Mouse (Mus musculus): Measurements from ENCODE around the gene Bmp7. TPM values are rescaled to one million over a fixed set of nuclear protein-coding genes. Genes with fewer than 3 reads are reported as not detected.

The Bmp7 gene
- polyA plus RNA-seq, 2 experiments from 2014 or later = 11.6 to 18.9 TPM

DNA sequence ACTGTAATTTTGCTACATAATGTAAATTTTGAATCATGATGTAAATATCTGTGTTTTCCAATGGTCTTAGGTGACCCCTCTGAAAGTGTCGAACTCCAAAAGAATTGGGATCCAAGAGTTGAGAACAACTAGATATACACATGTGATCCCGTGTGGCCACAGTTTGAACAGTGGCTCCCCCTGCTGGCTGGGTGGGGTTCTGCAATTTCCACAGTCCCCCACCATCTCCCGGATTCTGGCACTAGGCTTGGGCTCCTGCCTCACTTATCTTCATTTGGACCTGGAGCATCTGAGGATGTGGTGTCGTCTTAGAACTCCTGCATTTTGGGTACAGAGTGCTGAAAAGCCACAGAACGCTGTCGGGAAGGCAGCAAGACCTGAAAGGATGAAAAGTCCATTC, 91.9 kb downstream of the Bmp7 start:
- ATAC-seq = no peak

DNA sequence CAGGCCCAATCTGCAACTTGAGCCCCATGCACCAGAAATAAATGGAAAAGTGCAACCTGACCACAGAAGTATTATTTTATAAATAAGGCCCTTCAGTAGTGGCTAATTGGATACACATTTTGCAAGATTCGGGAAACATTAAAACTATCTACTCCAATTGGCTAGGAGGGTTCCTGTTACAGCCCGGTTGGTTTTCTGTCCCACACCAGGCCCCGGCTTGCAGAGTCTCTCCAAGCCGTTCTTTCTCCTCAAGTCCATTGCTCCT, 93.9 kb downstream of the Bmp7 start:
- ATAC-seq = no peak

DNA sequence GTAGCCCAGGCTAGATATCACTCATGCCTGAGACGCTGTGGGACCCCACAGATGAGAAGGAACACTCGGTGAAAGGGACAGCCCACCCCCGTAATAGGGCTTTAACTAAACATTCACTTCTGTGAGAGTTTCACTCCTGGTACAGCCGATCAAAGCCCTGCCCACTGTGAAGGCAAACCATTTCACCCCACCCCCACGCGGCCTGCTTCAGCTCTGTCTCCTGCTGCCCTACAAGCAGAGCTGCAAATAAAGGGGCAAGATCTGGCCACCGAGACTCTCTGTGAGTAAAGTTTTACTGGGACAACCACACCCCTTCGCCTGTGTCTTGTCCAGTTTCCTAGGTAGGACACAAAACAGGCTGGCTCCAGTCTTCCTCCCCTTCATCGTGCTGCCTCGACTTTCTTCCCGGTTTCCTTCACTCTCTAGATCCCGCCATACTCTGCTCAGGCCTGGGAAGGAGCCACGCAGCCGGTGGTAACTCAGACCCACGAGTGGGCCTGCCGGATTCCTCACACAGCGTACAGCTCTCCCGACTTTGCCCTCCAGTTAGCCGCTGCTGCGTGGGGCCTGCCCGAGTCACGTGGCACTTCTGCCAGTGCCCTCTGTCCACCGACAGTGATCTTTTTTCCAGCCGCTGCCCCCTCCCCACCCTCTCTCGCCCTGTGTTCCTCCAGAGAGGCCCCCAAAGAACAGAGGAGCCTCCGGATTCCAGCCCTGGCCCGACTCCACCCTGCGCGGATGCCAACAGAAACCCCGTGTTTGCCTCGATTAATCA, 94.4 kb downstream of the Bmp7 start:
- no peak for ATAC-seq

DNA sequence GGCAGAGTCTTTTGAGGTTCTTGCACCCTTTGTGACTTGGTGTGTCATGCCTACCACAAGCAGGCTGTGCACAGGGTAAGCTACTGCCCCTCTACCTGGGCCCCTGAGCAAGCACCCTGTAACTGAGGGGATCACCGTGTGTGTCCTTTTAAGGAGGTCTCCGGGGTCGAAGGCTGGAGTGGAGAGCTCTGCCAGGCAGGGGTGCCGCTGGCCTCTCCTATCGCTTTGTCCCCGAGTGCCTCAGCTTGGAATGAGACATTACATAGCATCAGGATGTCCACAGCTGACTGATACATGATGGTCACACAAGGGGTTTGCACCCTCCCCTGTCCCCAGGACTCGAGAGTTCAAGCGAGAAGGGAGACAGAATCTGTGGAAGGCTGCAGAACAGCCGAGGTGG, 96.2 kb downstream of the Bmp7 start:
- no peak for ATAC-seq

DNA sequence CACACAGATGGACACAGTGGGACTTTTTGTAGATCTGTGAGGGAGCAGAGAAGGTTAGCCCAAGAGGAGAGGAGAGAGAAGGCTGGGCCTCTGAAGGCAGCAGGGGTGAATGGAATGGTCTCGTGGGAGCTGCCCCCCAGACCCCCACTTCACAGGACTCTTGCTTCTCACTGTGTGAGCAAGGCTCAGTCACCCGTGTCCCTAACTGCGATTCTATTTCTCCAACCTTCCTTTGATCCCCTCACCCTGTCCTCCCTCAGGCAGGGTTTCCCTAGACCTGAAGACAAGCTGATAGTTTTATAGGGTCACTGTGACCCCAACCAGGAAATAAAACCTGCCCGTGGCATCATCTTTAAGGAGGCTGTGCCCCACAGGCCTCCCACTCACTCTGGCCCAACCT, 97.8 kb downstream of the Bmp7 start:
- ATAC-seq = no peak

DNA sequence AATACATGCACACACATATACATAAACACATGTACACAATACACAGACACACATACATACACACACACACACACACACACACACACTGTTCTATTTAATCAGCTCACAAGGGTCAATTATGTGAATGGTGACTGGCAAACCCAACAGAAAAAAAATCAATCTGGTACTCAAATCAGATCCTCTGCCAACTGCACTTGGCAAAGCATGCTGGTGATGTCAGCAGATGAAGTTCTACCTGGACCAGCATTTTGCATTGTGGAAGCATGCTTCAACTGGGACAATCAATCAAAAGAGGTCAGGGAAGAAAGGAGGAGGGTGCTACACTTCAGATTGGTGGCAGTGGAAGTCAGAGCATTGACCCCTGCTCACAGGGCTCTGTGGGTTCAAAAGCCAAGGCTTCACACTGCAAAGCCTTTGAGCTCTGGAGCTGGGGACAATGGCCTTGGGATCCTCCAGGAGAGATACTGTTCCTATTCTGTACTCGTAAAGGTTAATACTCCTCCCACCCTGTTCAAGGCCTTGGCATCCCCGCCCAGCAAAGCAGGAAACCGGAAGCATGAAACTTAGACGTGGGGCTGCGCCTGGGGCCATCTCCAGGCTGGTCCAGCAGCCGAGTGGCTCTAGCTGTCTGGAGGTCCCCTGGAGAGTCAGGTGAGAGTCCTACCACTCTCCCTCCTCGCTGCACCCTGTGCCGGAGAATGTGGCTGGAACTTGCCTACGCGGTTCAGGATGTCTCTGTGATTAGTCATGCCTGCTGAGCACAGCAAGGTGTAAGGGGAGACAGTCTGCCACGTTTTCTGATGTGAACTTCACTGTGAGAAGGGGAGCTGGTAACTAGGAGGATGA, 99.0 kb downstream of the Bmp7 start:
- no peak for ATAC-seq

DNA sequence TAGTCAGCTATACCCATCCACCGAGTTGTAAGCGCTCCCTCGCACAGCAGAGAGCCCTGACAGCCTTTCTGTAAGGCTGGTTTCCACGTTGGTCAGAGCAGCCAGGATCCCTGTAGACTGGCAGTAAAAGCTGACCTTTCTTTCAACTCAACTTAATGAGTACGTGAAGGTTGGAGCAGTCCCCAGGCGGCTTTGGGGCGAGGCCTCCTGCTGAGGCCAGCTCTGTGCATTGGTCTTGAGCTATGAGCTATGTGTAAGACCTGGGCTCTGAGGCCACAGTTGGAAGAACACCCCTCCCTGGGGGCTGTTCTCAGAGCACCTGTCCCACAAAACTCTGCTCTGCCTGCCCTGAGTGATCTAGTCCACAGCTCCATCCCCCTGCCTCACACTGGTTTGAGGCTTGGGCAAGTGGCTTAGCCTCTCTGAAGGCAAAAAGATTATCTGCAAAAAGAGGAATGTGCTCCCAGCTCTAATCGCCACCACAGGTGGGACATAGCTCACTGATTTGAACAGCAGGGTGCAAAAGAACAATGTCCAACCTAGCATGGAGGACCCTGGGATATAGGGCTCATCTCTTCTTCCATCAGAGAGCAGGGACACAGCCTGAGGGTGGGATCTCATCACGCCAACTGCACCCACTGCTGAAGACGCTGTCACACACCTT, 100.7 kb downstream of the Bmp7 start:
- ATAC-seq = no peak

DNA sequence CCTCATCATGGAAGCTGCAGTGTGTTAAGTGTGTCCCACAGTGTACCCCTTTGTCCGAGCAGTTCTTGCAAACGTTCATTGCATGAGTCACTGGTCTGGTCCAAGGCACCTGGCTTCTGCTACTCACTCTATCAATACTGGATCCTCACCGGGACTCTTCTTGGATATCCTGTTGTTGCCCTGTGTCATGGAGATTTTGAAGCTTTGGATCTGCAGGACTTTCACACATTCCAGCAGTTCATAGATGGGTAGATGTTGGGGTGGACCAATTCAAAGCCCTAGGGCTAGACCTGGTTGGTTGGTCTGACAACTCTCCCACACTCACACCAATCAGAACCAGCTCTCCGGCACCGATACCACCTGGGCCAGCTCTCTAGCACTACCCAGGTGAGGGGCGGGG, 103.6 kb downstream of the Bmp7 start:
- ATAC-seq = no peak

DNA sequence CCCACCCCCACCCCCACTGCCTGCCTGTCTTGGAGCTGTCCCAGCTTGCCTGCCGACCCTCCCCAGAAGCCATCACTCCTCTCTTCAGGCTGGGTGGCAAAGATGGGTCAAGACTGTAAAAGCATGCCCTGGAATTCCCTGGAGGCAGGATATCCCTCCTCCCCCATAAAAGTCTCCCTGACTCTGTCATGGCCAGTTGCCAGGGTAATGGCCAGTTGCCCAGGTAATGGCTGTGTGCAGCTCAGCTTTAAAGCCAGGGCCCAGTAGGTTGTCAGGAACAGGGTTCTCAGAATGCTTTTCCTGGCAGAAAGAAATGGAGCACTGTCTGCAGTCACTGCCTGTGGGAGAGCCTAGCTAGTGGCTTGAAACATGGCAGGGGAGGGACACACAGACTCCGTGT, 106.9 kb downstream of the Bmp7 start:
- no peak for ATAC-seq

DNA sequence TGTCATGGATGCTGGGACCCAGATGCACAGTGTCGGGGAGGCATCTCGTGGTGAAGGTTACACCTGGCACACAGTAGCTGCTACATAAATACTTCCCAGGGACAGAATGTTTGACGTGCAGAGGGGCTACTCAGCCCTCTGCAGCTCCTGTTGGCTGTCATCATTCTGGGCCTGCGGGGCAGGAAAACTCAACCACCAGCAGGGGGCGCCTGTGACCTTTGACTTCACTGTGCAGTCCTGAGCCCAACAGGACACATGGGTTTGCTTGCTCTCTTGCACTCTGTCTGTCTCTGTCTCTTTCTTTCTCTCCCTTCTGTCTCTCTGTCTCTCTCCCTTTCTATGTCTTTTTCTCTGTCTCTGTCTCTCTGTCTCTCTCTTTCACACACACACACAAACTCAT, 108.4 kb downstream of the Bmp7 start:
- peak; percentile 81 for ATAC-seq

DNA sequence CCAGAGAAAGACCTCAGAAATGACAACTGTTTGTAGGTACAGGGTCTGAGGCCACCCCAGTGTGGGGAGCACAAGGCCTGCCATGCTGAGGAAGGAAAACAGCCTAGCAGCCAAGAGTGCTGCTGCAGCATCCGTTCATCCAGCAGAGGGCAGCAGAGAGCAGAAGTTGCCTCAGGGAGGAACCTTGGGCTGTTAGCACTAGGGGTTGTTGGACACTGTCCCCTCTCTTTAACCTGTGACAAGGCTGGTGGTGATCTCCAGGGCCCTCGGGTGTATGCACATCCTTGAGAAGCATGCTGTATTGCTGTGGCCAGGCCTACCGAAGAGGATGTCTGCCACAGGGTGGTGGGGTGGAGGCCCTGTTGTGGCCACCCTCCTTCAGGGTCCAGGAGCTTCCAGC, 109.0 kb downstream of the Bmp7 start:
- peak; percentile 75 for ATAC-seq

DNA sequence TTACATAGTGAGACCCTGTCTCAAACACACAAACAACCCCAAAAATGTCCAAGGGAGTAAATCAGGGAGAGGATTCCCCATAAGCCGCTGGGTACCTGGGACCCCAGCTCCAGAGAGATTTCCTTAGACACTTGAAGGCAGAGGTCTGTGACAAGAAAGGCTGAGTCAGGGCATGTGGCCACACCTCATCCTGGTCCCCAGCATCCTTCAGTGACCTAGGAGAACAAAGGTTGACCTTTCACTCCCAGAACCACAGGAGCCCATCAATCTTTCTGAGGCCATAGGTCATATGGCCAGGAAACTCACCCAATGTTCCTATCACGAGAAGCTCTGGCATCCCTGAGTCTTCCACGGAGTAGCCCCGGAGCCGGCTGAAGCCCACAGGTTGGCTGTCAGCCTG, 111.9 kb downstream of the Bmp7 start:
- ATAC-seq = no peak

DNA sequence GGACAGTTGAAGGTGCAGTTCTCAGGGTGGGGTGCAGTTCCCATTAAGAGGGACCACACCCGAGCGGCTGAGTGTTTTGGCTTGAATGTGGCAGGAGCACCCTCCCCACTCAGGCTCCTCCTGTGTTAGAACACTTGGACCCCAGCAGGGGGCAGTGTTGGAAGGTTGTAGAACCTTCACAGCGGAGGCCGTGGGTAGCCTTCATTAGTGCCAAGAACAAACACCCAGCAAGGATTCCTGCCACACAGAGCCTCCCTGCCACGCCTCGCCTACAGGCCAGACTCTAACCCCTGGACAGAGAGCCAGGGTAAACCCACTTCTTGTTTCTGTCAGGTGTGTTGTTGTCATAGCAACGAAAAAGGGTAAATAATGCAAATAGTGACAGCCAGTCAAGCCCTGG, 112.6 kb downstream of the Bmp7 start:
- peak; percentile 40 for ATAC-seq

DNA sequence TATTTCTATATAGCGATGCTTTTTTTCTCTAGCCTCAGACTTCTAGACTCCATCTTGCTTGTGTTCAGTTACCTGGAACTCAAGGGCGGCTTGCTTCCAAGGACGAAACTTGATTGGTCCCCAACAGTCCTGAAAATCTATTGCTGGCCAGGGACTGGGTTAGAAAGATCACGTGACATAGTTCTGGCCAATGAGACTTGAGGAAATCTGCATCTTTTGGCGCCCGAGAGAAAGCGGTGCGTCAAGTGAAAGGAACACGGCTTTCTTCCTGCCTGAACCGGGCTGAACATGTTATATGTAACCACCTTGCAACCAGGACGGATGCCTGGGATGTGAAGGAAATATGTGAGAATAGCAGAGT, 114.4 kb downstream of the Bmp7 start:
- ATAC-seq = no peak

DNA sequence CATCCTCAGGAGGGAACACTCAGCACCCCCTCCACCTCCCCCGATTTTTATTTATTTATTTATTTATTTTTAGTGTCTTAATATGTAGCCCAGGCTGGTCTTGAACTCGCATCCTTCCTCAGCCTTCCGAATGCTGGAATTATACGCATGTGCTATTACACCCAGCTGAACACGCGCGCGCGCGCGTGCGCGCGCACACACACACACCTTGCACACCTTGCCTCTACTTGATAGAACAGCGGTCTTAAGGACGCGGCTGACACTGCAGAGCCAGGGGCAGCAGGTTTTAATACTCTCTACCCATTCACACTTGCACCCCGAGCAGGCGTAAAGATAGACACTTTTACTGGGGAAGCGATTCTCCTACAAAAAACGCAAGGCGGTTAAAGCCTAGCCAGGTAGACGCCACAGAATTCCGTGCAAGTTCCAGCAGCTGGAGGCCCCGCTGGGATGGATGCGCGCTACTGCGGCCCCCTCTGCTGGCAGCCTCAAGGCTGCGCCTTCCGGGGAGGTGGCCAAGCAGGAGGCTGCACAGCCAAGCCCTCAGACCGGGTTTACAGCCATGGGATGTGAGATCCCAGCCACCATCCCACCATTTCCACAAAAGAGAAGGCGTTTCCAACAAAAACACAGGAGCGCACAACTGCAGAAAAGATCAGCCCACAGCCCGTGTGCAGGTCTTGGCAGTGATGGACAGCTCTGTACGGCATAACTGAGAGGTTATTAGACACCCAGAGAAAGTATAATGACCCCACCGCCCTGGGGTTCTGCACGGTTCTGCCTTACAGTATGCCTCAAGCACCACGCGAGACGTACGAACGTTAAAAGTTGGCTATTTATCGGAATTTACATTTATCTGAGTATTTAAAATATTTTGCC, 115.0 kb downstream of the Bmp7 start:
- no peak for ATAC-seq

DNA sequence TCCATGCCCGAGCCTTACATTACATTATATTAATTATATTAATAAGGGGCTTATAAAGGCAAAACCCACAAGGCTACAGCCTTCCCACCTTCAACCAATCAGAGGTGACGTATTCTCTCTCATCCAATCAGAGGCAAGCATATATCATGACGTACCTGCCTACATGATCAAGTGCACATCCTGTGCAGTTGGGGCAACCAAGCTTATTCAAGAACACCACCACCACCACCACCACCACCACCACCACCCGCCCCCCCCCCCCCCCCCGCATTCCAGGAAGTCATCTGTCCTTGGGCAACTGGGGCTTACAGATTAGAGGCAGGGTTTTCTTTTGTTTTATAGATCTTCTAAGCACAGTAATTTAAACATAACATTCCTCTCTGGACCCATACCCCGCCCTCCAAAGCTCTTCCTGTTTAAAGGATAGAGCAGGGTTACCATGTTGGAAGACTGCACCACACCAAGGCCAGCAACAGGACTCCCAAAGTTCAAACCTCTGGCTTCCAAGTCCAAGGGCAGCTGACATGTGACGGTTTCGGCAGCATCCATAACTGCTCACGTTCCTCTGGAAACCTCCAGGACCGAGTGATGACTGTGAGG, 121.4 kb downstream of the Bmp7 start:
- no peak for ATAC-seq

Other genes with a start within 250 kb of the Bmp7 start
- 1 to 10 TPM; 3.3 to 3.8 TPM for gene Spo11, start 37.4 kb upstream of the Bmp7 start, polyA plus RNA-seq (2017; shearing (Covaris generic))
- 10 to 100 TPM; 44.2 to 44.5 TPM for gene Rae1, start 59.8 kb upstream of the Bmp7 start, polyA plus RNA-seq (2017; shearing (Covaris generic))
- 100 to 1,000 TPM; 154 to 194 TPM for gene Rbm38, start 80.2 kb upstream of the Bmp7 start, polyA plus RNA-seq (2017; shearing (Covaris generic))
- gene Ctcfl, start 179.2 kb upstream of the Bmp7 start, polyA plus RNA-seq (2017; shearing (Covaris generic)) = not detected
- gene Pck1, start 212.7 kb upstream of the Bmp7 start, polyA plus RNA-seq (2017; shearing (Covaris generic)) = not detected

Measured in CD4-positive, CD25-positive, alpha-beta regulatory T cell, adult 4 months (primary cell).